Mouse (Mus musculus) retina, postnatal 7 days (tissue): ENCODE measurements around the gene Nova1.

Source experiments
- DNase-seq: peaks from one replicate; pipeline ENCODE4 v3.0.0-alpha.2; 2012; ENCODE audit warnings: low read depth, low spot score

Nova1 gene

DNA sequence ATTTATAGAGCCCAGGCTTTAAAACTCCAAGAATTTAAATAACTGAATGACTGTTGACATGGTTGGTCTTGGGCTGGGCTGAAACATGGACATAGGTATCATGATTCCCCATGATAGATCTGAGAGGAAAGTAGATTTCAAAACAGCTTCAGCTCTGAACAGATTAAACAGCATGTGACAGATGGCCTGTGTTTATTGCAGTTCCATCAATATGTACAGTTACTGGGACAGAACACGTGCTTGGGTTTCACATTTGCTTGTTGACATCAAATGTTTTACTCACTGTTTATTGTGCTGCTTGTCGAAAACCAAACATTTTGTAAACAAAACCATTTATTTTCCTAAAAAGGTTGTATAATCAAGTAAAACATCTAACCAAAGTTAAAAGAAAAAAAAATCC, 142.4 kb downstream of the Nova1 start:
- DNase-seq, result no peak

DNA sequence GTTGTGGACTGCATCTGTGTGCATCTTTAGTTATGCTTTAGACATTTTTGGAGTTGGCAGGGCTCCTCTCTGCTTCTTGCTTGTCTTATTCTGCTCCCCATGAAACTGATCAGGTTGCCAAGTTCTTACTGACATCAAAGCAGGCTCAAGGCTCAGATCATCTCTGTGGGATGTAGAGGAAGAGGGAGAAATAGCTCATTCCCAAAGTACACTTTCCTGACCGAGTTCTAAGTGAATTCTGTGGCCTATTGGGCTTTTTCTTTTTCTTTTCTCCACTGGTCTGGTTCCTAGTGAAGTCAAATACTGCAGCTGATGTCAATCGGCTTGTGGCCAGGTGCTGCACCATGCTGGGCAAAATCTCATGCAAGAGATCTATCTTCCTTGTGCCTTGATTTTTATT, 152.0 kb downstream of the Nova1 start:
- DNase-seq, result no peak

GRCm38 (mm10) chr12:46646139-46646611, 172.6 kb downstream of the Nova1 start:
- no peak for DNase-seq

DNA sequence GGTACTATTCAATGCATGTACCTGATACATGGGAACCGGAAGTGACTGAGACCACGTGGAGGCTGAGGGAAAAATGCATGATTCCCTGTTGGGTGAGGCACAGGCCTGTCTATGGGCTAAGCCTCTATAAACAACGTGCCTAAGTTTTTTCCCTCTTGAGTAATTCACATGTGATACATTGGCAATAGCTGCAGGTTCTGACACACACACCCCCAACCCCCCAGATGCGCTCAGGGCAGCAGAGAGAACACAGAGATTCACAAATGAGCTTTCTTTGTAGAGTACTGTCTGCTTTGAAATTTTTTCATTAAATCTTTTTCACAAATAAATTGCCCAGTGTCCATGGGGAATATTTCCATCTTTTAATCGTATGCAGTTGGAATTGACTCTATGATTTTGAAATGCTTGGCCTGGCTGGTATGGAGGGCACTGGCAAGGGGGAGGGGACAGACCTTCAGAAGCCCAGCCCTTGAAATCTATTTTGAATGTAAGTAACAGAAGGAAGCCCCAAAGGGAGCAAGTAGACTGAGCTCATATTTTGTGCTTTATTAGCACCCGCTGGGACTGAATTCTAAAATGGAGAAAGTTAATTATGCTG, 173.3 kb downstream of the Nova1 start:
- DNase-seq, result no peak
